Mouse (Mus musculus) liver, postnatal 0 days (tissue): ENCODE results near the gene Scyl1.

Experiments used
- CTCF ChIP-seq: sonication (generic); IDR thresholded peaks from 2 replicates; pipeline ENCODE4 v1.5.1; 2016; ENCODE audit warnings: antibody characterized with exemption, low read depth
- EP300 ChIP-seq: IDR thresholded peaks from 2 replicates; pipeline ENCODE4 v1.6.1; 2016; ENCODE audit warnings: antibody characterized with exemption, low read depth, mild to moderate bottlenecking

DNA sequence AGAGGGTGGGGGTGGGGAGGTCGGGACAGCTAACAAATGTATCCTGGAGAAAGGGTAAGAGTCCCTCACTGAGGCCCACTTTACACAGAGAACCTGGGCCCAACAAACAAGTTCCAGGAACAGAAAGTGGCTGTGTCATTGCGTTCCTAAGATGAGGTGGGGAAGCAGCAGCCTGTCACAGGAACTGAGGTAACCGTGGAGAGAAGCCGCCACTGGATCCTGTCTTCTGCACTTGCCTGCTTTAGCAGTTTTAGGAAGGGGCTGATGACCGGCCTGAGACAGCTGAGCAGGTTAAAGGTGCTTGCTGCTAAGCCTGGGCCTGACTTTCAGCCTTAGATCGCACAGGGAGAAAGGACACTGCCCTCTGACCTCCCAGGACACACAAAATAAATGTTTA, 35.6 kb upstream of the Scyl1 start:
- TF ChIP-seq CTCF (no peak), EP300 (no peak)
